Mouse (Mus musculus): ENCODE measurements around the gene Best2. TPM values are rescaled to one million over a fixed set of nuclear protein-coding genes. Genes with fewer than 3 reads are reported as not detected.

The Best2 gene
- polyA plus RNA-seq, 1 experiment from 2014 or later = not detected

GRCm38 (mm10) chr8:85011242-85011641 is 3.1 kb downstream of the Best2 start:
- no peak overlapping the region for H3K4me3 ChIP-seq (ENCODE audit: low read depth, low read length)
- WGBS = 16% methylated on average over 28 of the region's 28 CpGs
- peaks cover 34% of the 10 kb centered on the region for H3K27me3 ChIP-seq (ENCODE audit: control insufficient read depth, insufficient read depth, low read length)

GRCm38 (mm10) chr8:85007686-85008085 is 6.6 kb downstream of the Best2 start:
- H3K27ac ChIP-seq (ENCODE audit: low read depth, low read length) = no peak overlapping the region
- H3K9me3 ChIP-seq (ENCODE audit: control insufficient read depth, low read length) = no peaks in the 10 kb centered on the region
- 18% methylated on average over 25 of the region's 25 CpGs for WGBS
- H3K4me1 ChIP-seq (replicated peaks; ENCODE audit: control insufficient read depth, insufficient read depth, low read length) = no peaks in the 10 kb centered on the region
- H3K36me3 ChIP-seq (ENCODE audit: control insufficient read depth, insufficient read depth, low read length) = no peaks in the 10 kb centered on the region
- H3K9ac ChIP-seq (ENCODE audit: low read depth, low read length) = no peak overlapping the region
- H3K4me2 ChIP-seq (replicated peaks; ENCODE audit: low read depth, low read length) = no peak overlapping the region
- peak; percentile 49 for DNase-seq (ENCODE audit: low spot score)
- no peak for ATAC-seq (ENCODE audit: low FRiP score)
- peaks cover 27% of the 10 kb centered on the region for H3K27me3 ChIP-seq (ENCODE audit: control insufficient read depth, insufficient read depth, low read length)
- no peak overlapping the region for H3K4me3 ChIP-seq (ENCODE audit: low read depth, low read length)

More at GRCm38 (mm10) chr8:85011242-85011641, 3.1 kb downstream of the Best2 start:
- Histone ChIP-seq H3K36me3 (ENCODE audit: control insufficient read depth, insufficient read depth, low read length) (no peaks in the 10 kb centered on the region), H3K4me1 (replicated peaks; ENCODE audit: control insufficient read depth, insufficient read depth, low read length) (no peaks in the 10 kb centered on the region), H3K9me3 (ENCODE audit: control insufficient read depth, low read length) (no peaks in the 10 kb centered on the region), H3K27ac (ENCODE audit: low read depth, low read length) (no peak overlapping the region), H3K9ac (ENCODE audit: low read depth, low read length) (no peak overlapping the region), H3K4me2 (replicated peaks; ENCODE audit: low read depth, low read length) (no peak overlapping the region)
- DNase-seq (ENCODE audit: low spot score) (no peak), ATAC-seq (ENCODE audit: low FRiP score) (no peak)

DNA sequence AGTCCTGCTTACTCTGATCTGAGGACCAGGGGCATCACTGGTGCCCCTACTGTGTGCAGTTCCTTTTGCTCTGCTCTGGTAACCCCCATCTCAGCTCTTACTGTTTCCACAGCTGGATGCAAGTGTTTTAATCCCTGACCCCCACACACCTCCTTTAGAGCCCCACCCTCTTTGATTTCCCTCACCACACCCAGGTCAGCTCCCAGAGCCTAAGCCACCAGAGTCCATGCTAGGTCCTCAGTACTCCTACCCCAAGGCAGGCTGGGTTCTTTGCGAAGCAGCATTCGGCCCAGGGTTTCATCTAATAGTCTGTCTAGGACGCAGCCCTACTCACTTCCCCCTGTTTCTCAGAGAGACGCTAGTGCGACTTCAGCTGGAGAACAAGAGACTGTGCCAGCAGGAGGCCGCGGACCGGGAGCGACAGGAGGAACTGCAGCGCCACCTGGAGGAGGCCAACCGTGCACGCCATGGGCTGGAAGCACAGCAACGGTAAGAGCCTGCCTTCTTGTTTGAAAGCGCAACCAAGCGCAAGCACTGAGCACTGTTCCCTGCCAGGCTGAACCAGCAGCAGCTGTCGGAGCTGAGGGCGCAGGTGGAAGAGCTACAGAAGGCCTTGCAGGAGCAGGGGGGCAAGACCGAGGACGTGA is 16.6 kb downstream of the Best2 start:
- H3K4me1 ChIP-seq (replicated peaks; ENCODE audit: control insufficient read depth, insufficient read depth, low read length) = peaks cover 3% of the 10 kb centered on the region
- H3K27ac ChIP-seq (ENCODE audit: low read depth, low read length) = no peak overlapping the region
- DNase-seq (ENCODE audit: low spot score) (peak; percentile 94), ATAC-seq (ENCODE audit: low FRiP score) (peak; percentile 80)
- no peak overlapping the region for H3K4me3 ChIP-seq (ENCODE audit: low read depth, low read length)
- no peaks in the 10 kb centered on the region for H3K36me3 ChIP-seq (ENCODE audit: control insufficient read depth, insufficient read depth, low read length)
- H3K27me3 ChIP-seq (ENCODE audit: control insufficient read depth, insufficient read depth, low read length) = peaks cover 10% of the 10 kb centered on the region
- peak overlapping the region; percentile 54; the same call in 1 of the 2 replicates for H3K9ac ChIP-seq (ENCODE audit: low read depth, low read length)
- peak overlapping the region; percentile 21; the same call in 1 of the 2 replicates for H3K4me2 ChIP-seq (replicated peaks; ENCODE audit: low read depth, low read length)
- no peaks in the 10 kb centered on the region for H3K9me3 ChIP-seq (ENCODE audit: control insufficient read depth, low read length)
- WGBS = 3% methylated on average over 18 of the region's 19 CpGs

GRCm38 (mm10) chr8:84996978-84997377 is 17.4 kb downstream of the Best2 start:
- H3K9ac ChIP-seq (ENCODE audit: low read depth, low read length) = no peak overlapping the region
- ATAC-seq (ENCODE audit: low FRiP score) = no peak
- H3K27ac ChIP-seq (ENCODE audit: low read depth, low read length) = no peak overlapping the region
- no peak overlapping the region for H3K4me2 ChIP-seq (replicated peaks; ENCODE audit: low read depth, low read length)
- H3K36me3 ChIP-seq (ENCODE audit: control insufficient read depth, insufficient read depth, low read length) = no peaks in the 10 kb centered on the region
- DNase-seq (ENCODE audit: low spot score) = no peak
- H3K4me1 ChIP-seq (replicated peaks; ENCODE audit: control insufficient read depth, insufficient read depth, low read length) = peaks cover 3% of the 10 kb centered on the region
- H3K27me3 ChIP-seq (ENCODE audit: control insufficient read depth, insufficient read depth, low read length) = peaks cover 10% of the 10 kb centered on the region
- H3K9me3 ChIP-seq (ENCODE audit: control insufficient read depth, low read length) = no peaks in the 10 kb centered on the region
- WGBS = 77% methylated on average over 5 of the region's 5 CpGs
- no peak overlapping the region for H3K4me3 ChIP-seq (ENCODE audit: low read depth, low read length)

GRCm38 (mm10) chr8:84995680-84996079 is 18.7 kb downstream of the Best2 start:
- 0 out of 2 replicates have a peak overlapping the region, but pooled peaks have one; percentile 11 for H3K9ac ChIP-seq (ENCODE audit: low read depth, low read length)
- peaks cover 10% of the 10 kb centered on the region for H3K27me3 ChIP-seq (ENCODE audit: control insufficient read depth, insufficient read depth, low read length)
- H3K4me1 ChIP-seq (replicated peaks; ENCODE audit: control insufficient read depth, insufficient read depth, low read length) = peaks cover 6% of the 10 kb centered on the region
- H3K27ac ChIP-seq (ENCODE audit: low read depth, low read length) = no peak overlapping the region
- 24% methylated on average over 25 of the region's 25 CpGs for WGBS
- no peak overlapping the region for H3K4me2 ChIP-seq (replicated peaks; ENCODE audit: low read depth, low read length)
- ATAC-seq (ENCODE audit: low FRiP score) (no peak), DNase-seq (ENCODE audit: low spot score) (peak; percentile 23)
- no peak overlapping the region for H3K4me3 ChIP-seq (ENCODE audit: low read depth, low read length)
- H3K36me3 ChIP-seq (ENCODE audit: control insufficient read depth, insufficient read depth, low read length) = no peaks in the 10 kb centered on the region
- no peaks in the 10 kb centered on the region for H3K9me3 ChIP-seq (ENCODE audit: control insufficient read depth, low read length)

DNA sequence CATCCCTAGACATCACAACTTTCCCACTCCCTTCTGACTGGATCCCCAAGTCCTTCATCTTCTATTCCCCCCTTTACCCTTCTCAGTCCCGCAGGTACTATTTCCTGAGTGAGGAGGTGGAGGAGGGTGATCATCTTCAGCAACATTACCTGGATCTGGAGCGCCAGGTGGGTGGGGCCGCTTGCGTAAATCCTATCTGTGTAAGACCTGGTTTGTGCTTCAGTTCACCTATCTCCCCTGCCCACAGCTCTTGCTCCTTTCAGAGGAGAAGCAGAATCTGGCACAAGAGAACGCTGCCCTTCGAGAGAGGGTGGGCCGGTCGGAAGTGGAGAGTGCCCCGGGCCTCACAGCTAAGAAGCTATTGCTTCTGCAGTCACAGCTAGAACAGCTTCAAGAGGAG is 20.0 kb downstream of the Best2 start:
- Histone ChIP-seq H3K4me2 (replicated peaks; ENCODE audit: low read depth, low read length) (no peak overlapping the region), H3K27me3 (ENCODE audit: control insufficient read depth, insufficient read depth, low read length) (peaks cover 10% of the 10 kb centered on the region), H3K27ac (ENCODE audit: low read depth, low read length) (no peak overlapping the region), H3K9me3 (ENCODE audit: control insufficient read depth, low read length) (no peaks in the 10 kb centered on the region), H3K4me1 (replicated peaks; ENCODE audit: control insufficient read depth, insufficient read depth, low read length) (peaks cover 7% of the 10 kb centered on the region), H3K9ac (ENCODE audit: low read depth, low read length) (no peak overlapping the region), H3K36me3 (ENCODE audit: control insufficient read depth, insufficient read depth, low read length) (no peaks in the 10 kb centered on the region), H3K4me3 (ENCODE audit: low read depth, low read length) (no peak overlapping the region)
- 98% methylated on average over 9 of the region's 9 CpGs for WGBS
- DNase-seq (ENCODE audit: low spot score) = no peak
- no peak for ATAC-seq (ENCODE audit: low FRiP score)

DNA sequence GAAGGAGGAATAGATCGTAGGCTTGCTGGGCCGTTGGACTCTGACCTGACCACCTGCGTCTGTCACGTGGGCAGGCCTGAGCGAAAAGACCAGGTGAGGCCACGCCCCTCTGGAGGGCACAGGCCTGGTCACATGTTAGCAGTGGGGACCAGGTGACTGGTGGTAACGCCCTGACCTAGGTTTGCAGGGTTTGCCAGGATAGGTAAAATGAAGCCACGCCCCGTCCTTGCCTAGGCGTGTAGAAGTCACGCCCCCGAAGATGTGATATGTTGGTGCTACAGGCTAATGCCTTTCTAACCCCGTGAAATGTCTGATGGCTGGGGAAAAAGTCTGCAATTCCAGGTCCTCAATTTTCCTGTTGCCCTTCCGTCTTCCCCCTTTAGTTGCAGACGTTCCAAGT is 23.5 kb downstream of the Best2 start:
- under 1% methylated on average over 15 of the region's 15 CpGs for WGBS
- Histone ChIP-seq H3K4me1 (replicated peaks; ENCODE audit: control insufficient read depth, insufficient read depth, low read length) (peaks cover 4% of the 10 kb centered on the region), H3K4me3 (ENCODE audit: low read depth, low read length) (peak overlapping the region; percentile 52), H3K27ac (ENCODE audit: low read depth, low read length) (no peak overlapping the region), H3K9me3 (ENCODE audit: control insufficient read depth, low read length) (no peaks in the 10 kb centered on the region), H3K4me2 (replicated peaks; ENCODE audit: low read depth, low read length) (peak overlapping the region; percentile 84), H3K9ac (ENCODE audit: low read depth, low read length) (peak overlapping the region; percentile 76), H3K27me3 (ENCODE audit: control insufficient read depth, insufficient read depth, low read length) (peaks cover 25% of the 10 kb centered on the region), H3K36me3 (ENCODE audit: control insufficient read depth, insufficient read depth, low read length) (no peaks in the 10 kb centered on the region)
- DNase-seq (ENCODE audit: low spot score) (peak; percentile 48), ATAC-seq (ENCODE audit: low FRiP score) (peak; percentile 64)

GRCm38 (mm10) chr8:84990349-84990748 is 24.0 kb downstream of the Best2 start, which contains the start of gene Hook2:
Gene Hook2 (plus strand): TSS chr8:84990603.
- no peak within 1 kb of the TSS for H3K27ac ChIP-seq (ENCODE audit: low read depth, low read length)
- peak; percentile 98 for DNase-seq (ENCODE audit: low spot score)

GRCm38 (mm10) chr8:84989810-84990209 is 24.5 kb downstream of the Best2 start:
- H3K4me2 ChIP-seq (replicated peaks; ENCODE audit: low read depth, low read length) = peak overlapping the region; percentile 61
- H3K4me1 ChIP-seq (replicated peaks; ENCODE audit: control insufficient read depth, insufficient read depth, low read length) = peaks cover 13% of the 10 kb centered on the region
- peak overlapping the region; percentile 52 for H3K4me3 ChIP-seq (ENCODE audit: low read depth, low read length)
- H3K27me3 ChIP-seq (ENCODE audit: control insufficient read depth, insufficient read depth, low read length) = peaks cover 17% of the 10 kb centered on the region
- H3K9ac ChIP-seq (ENCODE audit: low read depth, low read length) = peak overlapping the region; percentile 53
- WGBS = 0% methylated on average over 15 of the region's 15 CpGs
- DNase-seq (ENCODE audit: low spot score) (peak; percentile 97), ATAC-seq (ENCODE audit: low FRiP score) (peak; percentile 71)
- H3K36me3 ChIP-seq (ENCODE audit: control insufficient read depth, insufficient read depth, low read length) = no peaks in the 10 kb centered on the region
- no peak overlapping the region for H3K27ac ChIP-seq (ENCODE audit: low read depth, low read length)
- no peaks in the 10 kb centered on the region for H3K9me3 ChIP-seq (ENCODE audit: control insufficient read depth, low read length)

More at GRCm38 (mm10) chr8:84990349-84990748, 24.0 kb downstream of the Best2 start, which contains the start of gene Hook2:
- peak within 1 kb of the TSS; percentile 76 for H3K9ac ChIP-seq (ENCODE audit: low read depth, low read length)
- no peaks in the 10 kb centered on the region for H3K36me3 ChIP-seq (ENCODE audit: control insufficient read depth, insufficient read depth, low read length)
- WGBS = under 1% methylated on average over 28 of the region's 28 CpGs
- H3K4me1 ChIP-seq (replicated peaks; ENCODE audit: control insufficient read depth, insufficient read depth, low read length) = peaks cover 8% of the 10 kb centered on the region
- H3K27me3 ChIP-seq (ENCODE audit: control insufficient read depth, insufficient read depth, low read length) = peaks cover 21% of the 10 kb centered on the region
- no peaks in the 10 kb centered on the region for H3K9me3 ChIP-seq (ENCODE audit: control insufficient read depth, low read length)
- ATAC-seq (ENCODE audit: low FRiP score) = peak; percentile 94
- peak within 1 kb of the TSS; percentile 52 for H3K4me3 ChIP-seq (ENCODE audit: low read depth, low read length)
- H3K4me2 ChIP-seq (replicated peaks; ENCODE audit: low read depth, low read length) = peak within 1 kb of the TSS; percentile 84

Data from hindbrain, embryonic 11.5 days (tissue).